Mouse (Mus musculus) activated CD4-positive, CD25-positive, alpha-beta regulatory T cell, adult 9 weeks (primary cell): ENCODE measurements around the gene Vmn1r69. TPM values are rescaled to one million over a fixed set of nuclear protein-coding genes. Genes with fewer than 3 reads are reported as not detected.

Experiments used
- polyA plus RNA-seq: library from polyadenylated mRNA; unstranded; fragments of 100-300 nt; shearing (Covaris generic); gene quantifications from one replicate; pipeline ENCODE4 v1.2.1, GENCODE M21; 2017

The Vmn1r69 gene
- polyA plus RNA-seq = not detected

GRCm38 (mm10) chr7:10613559-10613958, at the start of gene Vmn1r69:
Gene Vmn1r69 (minus strand): TSS chr7:10613659.

GRCm38 (mm10) chr7:10631232-10631631, 17.8 kb upstream of the Vmn1r69 start, which contains the start of gene Vmn1r70:
Gene Vmn1r70 (plus strand): TSS chr7:10631532.

GRCm38 (mm10) chr7:10558385-10558784, 55.1 kb downstream of the Vmn1r69 start, which contains the start of gene Vmn1r68:
Gene Vmn1r68 (minus strand): TSS chr7:10558485.

Other genes starting within 250 kb of the Vmn1r69 start
- gene Vmn1r67, start 170.3 kb downstream of the Vmn1r69 start, polyA plus RNA-seq = not detected
- gene Zik1, start 118.3 kb downstream of the Vmn1r69 start, polyA plus RNA-seq = 2.3 TPM
- not detected for gene Vmn1r68, start 55.2 kb downstream of the Vmn1r69 start, polyA plus RNA-seq
- gene Vmn1r70, start 17.9 kb upstream of the Vmn1r69 start, polyA plus RNA-seq = not detected
- not detected for gene Nlrp4b, start 74.1 kb upstream of the Vmn1r69 start, polyA plus RNA-seq
- not detected for gene Vmn1r71, start 140.7 kb upstream of the Vmn1r69 start, polyA plus RNA-seq